Mouse (Mus musculus): ENCODE measurements around the gene Mpp2. TPM values are rescaled to one million over a fixed set of nuclear protein-coding genes. Genes with fewer than 3 reads are reported as not detected.

Mpp2 gene
- polyA plus RNA-seq, 1 experiment = 1.2 TPM

- Histone ChIP-seq H3K4me3 (ENCODE audit: control insufficient read depth, low read depth, low read length) (no peak overlapping the region), H3K27me3 (ENCODE audit: control insufficient read depth, insufficient read depth, low read length) (no peaks in the 10 kb centered on the region), H3K36me3 (ENCODE audit: control insufficient read depth, insufficient read depth, low read length) (no peaks in the 10 kb centered on the region), H3K27ac (ENCODE audit: control insufficient read depth, insufficient read depth, low read depth, low read length) (peak overlapping the region; percentile 49; the same call in 1 of the 2 replicates), H3K4me1 (ENCODE audit: control insufficient read depth, insufficient read depth, low read length) (peaks cover 10% of the 10 kb centered on the region)
- TF ChIP-seq POLR2A (IDR thresholded peaks at IDR 0.05; ENCODE audit: control insufficient read depth, low read depth, low read length) (no peak), CTCF (IDR thresholded peaks at IDR 0.05; ENCODE audit: control insufficient read depth, insufficient read depth, insufficient replicate concordance, low read depth, low read length) (no peak)
Observed at GRCm38 (mm10) chr11:102024084-102024758, 64.1 kb downstream of the Mpp2 start.

- peaks cover 10% of the 10 kb centered on the region for H3K4me1 ChIP-seq (ENCODE audit: control insufficient read depth, insufficient read depth, low read length)
- TF ChIP-seq CTCF (IDR thresholded peaks at IDR 0.05; ENCODE audit: control insufficient read depth, insufficient read depth, insufficient replicate concordance, low read depth, low read length) = no peak
- no peak overlapping the region for H3K27ac ChIP-seq (ENCODE audit: control insufficient read depth, insufficient read depth, low read depth, low read length)
- H3K27me3 ChIP-seq (ENCODE audit: control insufficient read depth, insufficient read depth, low read length) = no peaks in the 10 kb centered on the region
- no peak overlapping the region for H3K4me3 ChIP-seq (ENCODE audit: control insufficient read depth, low read depth, low read length)
- no peaks in the 10 kb centered on the region for H3K36me3 ChIP-seq (ENCODE audit: control insufficient read depth, insufficient read depth, low read length)
Observed at GRCm38 (mm10) chr11:102023406-102023805, 64.9 kb downstream of the Mpp2 start.

- no peak for TF ChIP-seq CTCF (IDR thresholded peaks at IDR 0.05; ENCODE audit: control insufficient read depth, insufficient read depth, insufficient replicate concordance, low read depth, low read length)
- TF ChIP-seq POLR2A (IDR thresholded peaks at IDR 0.05; ENCODE audit: control insufficient read depth, low read depth, low read length) = no peak
- Histone ChIP-seq H3K27ac (ENCODE audit: control insufficient read depth, insufficient read depth, low read depth, low read length) (no peak overlapping the region), H3K4me1 (ENCODE audit: control insufficient read depth, insufficient read depth, low read length) (peaks cover 2% of the 10 kb centered on the region), H3K27me3 (ENCODE audit: control insufficient read depth, insufficient read depth, low read length) (no peaks in the 10 kb centered on the region), H3K4me3 (ENCODE audit: control insufficient read depth, low read depth, low read length) (no peak overlapping the region), H3K36me3 (ENCODE audit: control insufficient read depth, insufficient read depth, low read length) (no peaks in the 10 kb centered on the region)
Observed at GRCm38 (mm10) chr11:102021196-102021595, 67.1 kb downstream of the Mpp2 start.

- H3K36me3 ChIP-seq (ENCODE audit: control insufficient read depth, insufficient read depth, low read length) = no peaks in the 10 kb centered on the region
- no peaks in the 10 kb centered on the region; the same call in 1 of the 2 replicates for H3K4me1 ChIP-seq (ENCODE audit: control insufficient read depth, insufficient read depth, low read length)
- H3K4me3 ChIP-seq (ENCODE audit: control insufficient read depth, low read depth, low read length) = no peak overlapping the region
- H3K27ac ChIP-seq (ENCODE audit: control insufficient read depth, insufficient read depth, low read depth, low read length) = no peak overlapping the region
- H3K27me3 ChIP-seq (ENCODE audit: control insufficient read depth, insufficient read depth, low read length) = no peaks in the 10 kb centered on the region
- no peak for TF ChIP-seq CTCF (IDR thresholded peaks at IDR 0.05; ENCODE audit: control insufficient read depth, insufficient read depth, insufficient replicate concordance, low read depth, low read length)
Observed at GRCm38 (mm10) chr11:102019736-102020135, 68.6 kb downstream of the Mpp2 start.

- no peak overlapping the region for H3K4me3 ChIP-seq (ENCODE audit: control insufficient read depth, low read depth, low read length)
- H3K36me3 ChIP-seq (ENCODE audit: control insufficient read depth, insufficient read depth, low read length) = no peaks in the 10 kb centered on the region
- no peak for TF ChIP-seq POLR2A (IDR thresholded peaks at IDR 0.05; ENCODE audit: control insufficient read depth, low read depth, low read length)
- TF ChIP-seq CTCF (IDR thresholded peaks at IDR 0.05; ENCODE audit: control insufficient read depth, insufficient read depth, insufficient replicate concordance, low read depth, low read length) = no peak
Observed at GRCm38 (mm10) chr11:102016136-102016535, 72.2 kb downstream of the Mpp2 start.

GRCm38 (mm10) chr11:102015472-102015871 is 72.8 kb downstream of the Mpp2 start:
- TF ChIP-seq POLR2A (IDR thresholded peaks at IDR 0.05; ENCODE audit: control insufficient read depth, low read depth, low read length) = no peak
- TF ChIP-seq CTCF (IDR thresholded peaks at IDR 0.05; ENCODE audit: control insufficient read depth, insufficient read depth, insufficient replicate concordance, low read depth, low read length) = no peak
- H3K36me3 ChIP-seq (ENCODE audit: control insufficient read depth, insufficient read depth, low read length) = no peaks in the 10 kb centered on the region
- no peak overlapping the region for H3K4me3 ChIP-seq (ENCODE audit: control insufficient read depth, low read depth, low read length)
- no peak overlapping the region for H3K27ac ChIP-seq (ENCODE audit: control insufficient read depth, insufficient read depth, low read depth, low read length)
- no peaks in the 10 kb centered on the region for H3K4me1 ChIP-seq (ENCODE audit: control insufficient read depth, insufficient read depth, low read length)
- H3K27me3 ChIP-seq (ENCODE audit: control insufficient read depth, insufficient read depth, low read length) = no peaks in the 10 kb centered on the region

More at GRCm38 (mm10) chr11:102016136-102016535, 72.2 kb downstream of the Mpp2 start:
- Histone ChIP-seq H3K27ac (ENCODE audit: control insufficient read depth, insufficient read depth, low read depth, low read length) (no peak overlapping the region), H3K4me1 (ENCODE audit: control insufficient read depth, insufficient read depth, low read length) (no peaks in the 10 kb centered on the region), H3K27me3 (ENCODE audit: control insufficient read depth, insufficient read depth, low read length) (no peaks in the 10 kb centered on the region)

GRCm38 (mm10) chr11:102013201-102013600 is 75.1 kb downstream of the Mpp2 start:
- Histone ChIP-seq H3K36me3 (ENCODE audit: control insufficient read depth, insufficient read depth, low read length) (no peaks in the 10 kb centered on the region), H3K4me1 (ENCODE audit: control insufficient read depth, insufficient read depth, low read length) (no peaks in the 10 kb centered on the region), H3K4me3 (ENCODE audit: control insufficient read depth, low read depth, low read length) (no peak overlapping the region), H3K27me3 (ENCODE audit: control insufficient read depth, insufficient read depth, low read length) (no peaks in the 10 kb centered on the region), H3K27ac (ENCODE audit: control insufficient read depth, insufficient read depth, low read depth, low read length) (no peak overlapping the region)
- TF ChIP-seq CTCF (IDR thresholded peaks at IDR 0.05; ENCODE audit: control insufficient read depth, insufficient read depth, insufficient replicate concordance, low read depth, low read length) (no peak), POLR2A (IDR thresholded peaks at IDR 0.05; ENCODE audit: control insufficient read depth, low read depth, low read length) (no peak)

All from testis, adult 2 months (tissue).